Comparison of ENCODE assay signal across 8 mouse cellular contexts in the genomic region with DNA sequence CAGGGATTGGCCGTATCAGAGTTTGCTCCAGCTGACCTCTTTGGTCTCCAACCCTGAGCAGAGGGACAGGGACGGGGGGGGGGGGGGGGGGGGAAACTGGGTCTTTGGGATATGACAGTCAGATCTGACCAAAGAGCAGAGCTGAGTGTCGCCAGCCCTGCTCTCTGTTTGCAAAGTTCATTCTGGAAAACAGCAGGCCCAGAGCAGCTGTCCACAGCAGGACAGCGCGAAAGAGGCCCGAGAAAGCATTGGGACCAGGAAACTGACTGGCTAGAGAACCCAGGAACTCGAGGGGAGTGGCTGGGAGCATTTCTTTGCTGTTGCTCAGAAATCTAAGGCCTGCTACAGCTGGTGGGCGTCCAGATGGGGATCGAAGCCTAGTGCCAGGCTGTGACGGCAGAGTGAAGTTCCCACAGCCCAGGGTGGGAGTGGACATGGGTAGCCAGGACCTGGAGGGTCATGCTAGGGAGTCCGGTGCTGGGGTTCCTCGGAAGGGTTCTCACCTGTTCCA. TPM values are rescaled to one million over a fixed set of nuclear protein-coding genes. Genes with fewer than 3 reads are reported as not detected.
DNase-seq lines count a peak whose midpoint lies in the region; ATAC-seq and TF ChIP-seq lines count a peak whose summit lies in the region.

No protein-coding gene starts in this region.

- H3K9ac ChIP-seq in embryonic facial prominence, embryonic 13.5 days: peak overlapping the region; percentile 72
- peak overlapping the region; percentile 63 for H3K9ac ChIP-seq in limb, embryonic 13.5 days
- peak overlapping the region; percentile 57; the same call in 1 of the 2 replicates for H3K9ac ChIP-seq in midbrain, embryonic 14.5 days (replicated peaks; ENCODE audit: low read length)

- no peak for DNase-seq in layer of hippocampus, adult 2 months (ENCODE audit: low spot score in 2 of 2)
- no peak for DNase-seq in layer of hippocampus, postnatal 14 days (ENCODE audit: low spot score in 2 of 2)
- peak; percentile 35 for DNase-seq in hindbrain, embryonic 10.5 days (ENCODE audit: low spot score)
- DNase-seq in midbrain, embryonic 14.5 days: no peak
- DNase-seq in frontal cortex, postnatal 14 days (ENCODE audit: low spot score in 2 of 2): no peak
- DNase-seq in thymus, postnatal 10 days (ENCODE audit: low spot score in 2 of 2): no peak

- H3K9me3 ChIP-seq in embryonic facial prominence, embryonic 13.5 days: no peaks in the 10 kb centered on the region
- no peaks in the 10 kb centered on the region for H3K9me3 ChIP-seq in hindbrain, embryonic 10.5 days
- H3K9me3 ChIP-seq in limb, embryonic 13.5 days: no peaks in the 10 kb centered on the region
- H3K9me3 ChIP-seq in midbrain, embryonic 14.5 days (ENCODE audit: control insufficient read depth, low read length): no peaks in the 10 kb centered on the region

- peak overlapping the region; percentile 85 for H3K27ac ChIP-seq in layer of hippocampus, adult 2 months
- no peak overlapping the region; the same call in 1 of the 2 replicates for H3K27ac ChIP-seq in embryonic facial prominence, embryonic 13.5 days
- peak overlapping the region; percentile 66 for H3K27ac ChIP-seq in hindbrain, embryonic 10.5 days
- H3K27ac ChIP-seq in limb, embryonic 13.5 days: no peak overlapping the region; the same call in 1 of the 2 replicates
- no peak overlapping the region for H3K27ac ChIP-seq in midbrain, embryonic 14.5 days (replicated peaks; ENCODE audit: low read depth, low read length)

- no peaks in the 10 kb centered on the region for H3K36me3 ChIP-seq in embryonic facial prominence, embryonic 13.5 days
- H3K36me3 ChIP-seq in hindbrain, embryonic 10.5 days: no peaks in the 10 kb centered on the region
- H3K36me3 ChIP-seq in limb, embryonic 13.5 days: no peaks in the 10 kb centered on the region
- no peaks in the 10 kb centered on the region for H3K36me3 ChIP-seq in midbrain, embryonic 14.5 days (ENCODE audit: control insufficient read depth, insufficient read depth, low read length)

- no peak for TF ChIP-seq CTCF in layer of hippocampus, adult 2 months (conservative IDR thresholded peaks at IDR 0.05)

- peak overlapping the region; percentile 69 for H3K4me3 ChIP-seq in layer of hippocampus, adult 2 months
- peak overlapping the region; percentile 52 for H3K4me3 ChIP-seq in embryonic facial prominence, embryonic 13.5 days
- peak overlapping the region; percentile 62 for H3K4me3 ChIP-seq in hindbrain, embryonic 10.5 days
- H3K4me3 ChIP-seq in limb, embryonic 13.5 days: peak overlapping the region; percentile 52
- peak overlapping the region; percentile 40 for H3K4me3 ChIP-seq in midbrain, embryonic 14.5 days (replicated peaks; ENCODE audit: low read depth, low read length)

- H3K27me3 ChIP-seq in embryonic facial prominence, embryonic 13.5 days: peaks cover 37% of the 10 kb centered on the region
- H3K27me3 ChIP-seq in hindbrain, embryonic 10.5 days (ENCODE audit: insufficient read depth, poor library complexity, severe bottlenecking): peaks cover 46% of the 10 kb centered on the region
- H3K27me3 ChIP-seq in limb, embryonic 13.5 days: peaks cover 34% of the 10 kb centered on the region
- peaks cover 16% of the 10 kb centered on the region for H3K27me3 ChIP-seq in midbrain, embryonic 14.5 days (ENCODE audit: control insufficient read depth, insufficient read depth, low read length)

- peak overlapping the region; percentile 88 for H3K4me2 ChIP-seq in embryonic facial prominence, embryonic 13.5 days
- peak overlapping the region; percentile 96 for H3K4me2 ChIP-seq in limb, embryonic 13.5 days (replicated peaks)
- H3K4me2 ChIP-seq in midbrain, embryonic 14.5 days (ENCODE audit: low read length): peak overlapping the region; percentile 91

- peaks cover 43% of the 10 kb centered on the region for H3K4me1 ChIP-seq in embryonic facial prominence, embryonic 13.5 days
- peaks cover 30% of the 10 kb centered on the region for H3K4me1 ChIP-seq in hindbrain, embryonic 10.5 days (replicated peaks)
- peaks cover 39% of the 10 kb centered on the region for H3K4me1 ChIP-seq in limb, embryonic 13.5 days
- H3K4me1 ChIP-seq in midbrain, embryonic 14.5 days (ENCODE audit: control insufficient read depth, insufficient read depth, low read length): peaks cover 13% of the 10 kb centered on the region

- 16% methylated on average over 12 of the region's 12 CpGs for WGBS in embryonic facial prominence, embryonic 13.5 days
- 12% methylated on average over 12 of the region's 12 CpGs for WGBS in hindbrain, embryonic 10.5 days
- WGBS in limb, embryonic 13.5 days: 14% methylated on average over 12 of the region's 12 CpGs
- WGBS in midbrain, embryonic 14.5 days: 14% methylated on average over 12 of the region's 12 CpGs

- no peak for ATAC-seq in embryonic facial prominence, embryonic 13.5 days (ENCODE audit: insufficient number of reproducible peaks, insufficient read depth, low FRiP score, low TSS enrichment, low read depth)
- ATAC-seq in limb, embryonic 13.5 days (ENCODE audit: low FRiP score, low read depth): peak; percentile 48; the same call in 1 of the 2 replicates
- no peak for ATAC-seq in midbrain, embryonic 14.5 days (ENCODE audit: low FRiP score, low TSS enrichment)

RNA-seq across cellular contexts. Expression of gene Fam20a, which starts 1.2 kb away (rescaled TPM):
- 10 to 100 TPM; 13.6 to 16.1 TPM for total RNA-seq in layer of hippocampus, adult 2 months (2021)
- 10 to 100 TPM; 18.7 to 21.0 TPM for total RNA-seq in layer of hippocampus, postnatal 14 days (2021)
- polyA plus RNA-seq in embryonic facial prominence, embryonic 13.5 days (2015; fragmentation: Nextera tagmentation; extraction: Ambion mirVana): 4.8 and 5.1 TPM in 2 replicates
- 1.5 and 2.0 TPM in 2 replicates for polyA plus RNA-seq in hindbrain, embryonic 10.5 days (2016; fragmentation: Nextera tagmentation; extraction: Ambion mirVana)
- 3.1 and 3.3 TPM in 2 replicates for polyA plus RNA-seq in limb, embryonic 13.5 days (2015; fragmentation: Nextera tagmentation; extraction: Ambion mirVana)
- 1.00 and 3.1 TPM in 2 replicates for polyA plus RNA-seq in midbrain, embryonic 14.5 days (2014; fragmentation: Nextera tagmentation; extraction: Ambion mirVana)

Comparison
In these comparisons a context has a peak if more than half of its experiments do, and no peak if none do; other contexts are left out.
1. H3K27ac ChIP-seq: peak in layer of hippocampus, adult 2 months (single experiment) and hindbrain, embryonic 10.5 days (single experiment); none in embryonic facial prominence, embryonic 13.5 days (single experiment), limb, embryonic 13.5 days (single experiment) and midbrain, embryonic 14.5 days (single experiment).
2. Peak in every context shown above with its lines, with median percentiles within 50 percentile points of each other: H3K4me3 ChIP-seq, H3K4me2 ChIP-seq and H3K9ac ChIP-seq.